Mouse (Mus musculus) megakaryocyte, embryonic 14.5 days (primary cell): ENCODE measurements around the gene Kcnma1. TPM values are rescaled to one million over a fixed set of nuclear protein-coding genes. Genes with fewer than 3 reads are reported as not detected.

Experiments used
- H3K27me3 ChIP-seq: replicated peaks from 2 replicates; pipeline ENCODE3; 2012; ENCODE audit warnings: inconsistent platforms
- H3K36me3 ChIP-seq: replicated peaks from 2 replicates; pipeline ENCODE3; 2012; ENCODE audit warnings: low read length, inconsistent platforms, mixed read lengths
- H3K4me1 ChIP-seq: 2 replicates; pipeline ENCODE4 v1.6.1; 2012; ENCODE audit warnings: inconsistent platforms
- H3K4me3 ChIP-seq: replicated peaks from 2 replicates; pipeline ENCODE3; 2012; ENCODE audit warnings: moderate library complexity, mild to moderate bottlenecking, inconsistent platforms
- H3K9me3 ChIP-seq: 2 replicates; pipeline ENCODE4 v1.6.1; 2012; ENCODE audit warnings: inconsistent platforms
- FLI1 ChIP-seq: IDR thresholded peaks from 2 replicates; pipeline ENCODE4 v1.6.1; 2012; ENCODE audit warnings: low read length, inconsistent platforms, mixed read lengths
- GATA1 ChIP-seq: IDR thresholded peaks from 3 replicates; pipeline ENCODE4 v1.6.1; 2012; ENCODE audit warnings: mixed read lengths, low read length, inconsistent platforms, borderline replicate concordance
- polyA plus RNA-seq: library from polyadenylated mRNA; stranded (reverse); fragments of >175 nt; gene quantifications from 2 replicates; pipeline ENCODE4 v1.2.3, GENCODE M21; 2012; ENCODE audit warnings: low replicate concordance; ENCODE audit not compliant: insufficient read depth

Kcnma1 gene
- polyA plus RNA-seq, 1 experiment: not detected

GRCm38 (mm10) chr14:23712891-23713290 lies 301.4 kb downstream of the Kcnma1 start:
- H3K9me3 ChIP-seq: peaks cover 17% of the 10 kb centered on the region; the same call in 1 of the 2 replicates
- H3K27me3 ChIP-seq: no peaks in the 10 kb centered on the region
- no peaks in the 10 kb centered on the region for H3K36me3 ChIP-seq
- no peak overlapping the region for H3K4me3 ChIP-seq
- H3K4me1 ChIP-seq: no peaks in the 10 kb centered on the region
- TF ChIP-seq FLI1 (no peak), GATA1 (no peak)

GRCm38 (mm10) chr14:23710954-23711353 lies 303.3 kb downstream of the Kcnma1 start:
- Histone ChIP-seq H3K4me3 (no peak overlapping the region), H3K27me3 (no peaks in the 10 kb centered on the region)
- TF ChIP-seq GATA1: no peak
- no peak for TF ChIP-seq FLI1

GRCm38 (mm10) chr14:23706837-23707236 lies 307.5 kb downstream of the Kcnma1 start:
- Histone ChIP-seq H3K9me3 (0 out of 2 replicates have a peak, but pooled peaks cover 9% of the 10 kb centered on the region), H3K4me3 (no peak overlapping the region), H3K4me1 (no peaks in the 10 kb centered on the region), H3K36me3 (no peaks in the 10 kb centered on the region), H3K27me3 (no peaks in the 10 kb centered on the region)
- no peak for TF ChIP-seq FLI1

More at GRCm38 (mm10) chr14:23710954-23711353, 303.3 kb downstream of the Kcnma1 start:
- Histone ChIP-seq H3K36me3 (no peaks in the 10 kb centered on the region), H3K9me3 (0 out of 2 replicates have a peak, but pooled peaks cover 12% of the 10 kb centered on the region), H3K4me1 (no peaks in the 10 kb centered on the region)

GRCm38 (mm10) chr14:23705647-23706046 lies 308.6 kb downstream of the Kcnma1 start:
- H3K4me3 ChIP-seq: no peak overlapping the region
- TF ChIP-seq FLI1 (no peak), GATA1 (no peak)

GRCm38 (mm10) chr14:23704303-23704702 lies 310.0 kb downstream of the Kcnma1 start:
- no peaks in the 10 kb centered on the region for H3K4me1 ChIP-seq
- no peak overlapping the region for H3K4me3 ChIP-seq
- no peaks in the 10 kb centered on the region for H3K36me3 ChIP-seq
- 0 out of 2 replicates have a peak, but pooled peaks cover 1% of the 10 kb centered on the region for H3K9me3 ChIP-seq
- H3K27me3 ChIP-seq: no peaks in the 10 kb centered on the region
- no peak for TF ChIP-seq GATA1
- no peak for TF ChIP-seq FLI1

More at GRCm38 (mm10) chr14:23705647-23706046, 308.6 kb downstream of the Kcnma1 start:
- no peaks in the 10 kb centered on the region for H3K9me3 ChIP-seq
- H3K36me3 ChIP-seq: no peaks in the 10 kb centered on the region
- H3K27me3 ChIP-seq: no peaks in the 10 kb centered on the region
- no peaks in the 10 kb centered on the region for H3K4me1 ChIP-seq

GRCm38 (mm10) chr14:23696341-23696740 lies 317.9 kb downstream of the Kcnma1 start:
- Histone ChIP-seq H3K27me3 (no peaks in the 10 kb centered on the region), H3K4me3 (no peak overlapping the region), H3K36me3 (no peaks in the 10 kb centered on the region), H3K9me3 (0 out of 2 replicates have a peak, but pooled peaks cover 3% of the 10 kb centered on the region), H3K4me1 (no peaks in the 10 kb centered on the region)
- TF ChIP-seq GATA1 (no peak), FLI1 (no peak)

GRCm38 (mm10) chr14:23689681-23690080 lies 324.6 kb downstream of the Kcnma1 start:
- no peaks in the 10 kb centered on the region for H3K9me3 ChIP-seq
- no peak overlapping the region for H3K4me3 ChIP-seq
- no peaks in the 10 kb centered on the region for H3K36me3 ChIP-seq
- no peak for TF ChIP-seq GATA1
- no peak for TF ChIP-seq FLI1
- H3K27me3 ChIP-seq: no peaks in the 10 kb centered on the region
- H3K4me1 ChIP-seq: no peaks in the 10 kb centered on the region

- Histone ChIP-seq H3K4me1 (no peaks in the 10 kb centered on the region), H3K9me3 (no peaks in the 10 kb centered on the region), H3K4me3 (no peak overlapping the region), H3K27me3 (no peaks in the 10 kb centered on the region), H3K36me3 (no peaks in the 10 kb centered on the region)
- TF ChIP-seq GATA1 (no peak), FLI1 (no peak)
These were observed 325.8 kb downstream of the Kcnma1 start for GRCm38 (mm10) chr14:23688513-23688912.

GRCm38 (mm10) chr14:23684463-23685066 lies 329.7 kb downstream of the Kcnma1 start:
- H3K4me3 ChIP-seq: no peak overlapping the region
- no peaks in the 10 kb centered on the region for H3K9me3 ChIP-seq
- H3K4me1 ChIP-seq: no peaks in the 10 kb centered on the region
- no peaks in the 10 kb centered on the region for H3K36me3 ChIP-seq
- TF ChIP-seq GATA1: no peak
- TF ChIP-seq FLI1: no peak
- H3K27me3 ChIP-seq: no peaks in the 10 kb centered on the region

GRCm38 (mm10) chr14:23682758-23683157 lies 331.5 kb downstream of the Kcnma1 start:
- H3K4me1 ChIP-seq: no peaks in the 10 kb centered on the region
- no peaks in the 10 kb centered on the region for H3K9me3 ChIP-seq
- no peaks in the 10 kb centered on the region for H3K27me3 ChIP-seq
- no peaks in the 10 kb centered on the region for H3K36me3 ChIP-seq
- no peak overlapping the region for H3K4me3 ChIP-seq
- no peak for TF ChIP-seq FLI1
- no peak for TF ChIP-seq GATA1
